Mouse (Mus musculus): ENCODE measurements around the gene Trex1.

DNA sequence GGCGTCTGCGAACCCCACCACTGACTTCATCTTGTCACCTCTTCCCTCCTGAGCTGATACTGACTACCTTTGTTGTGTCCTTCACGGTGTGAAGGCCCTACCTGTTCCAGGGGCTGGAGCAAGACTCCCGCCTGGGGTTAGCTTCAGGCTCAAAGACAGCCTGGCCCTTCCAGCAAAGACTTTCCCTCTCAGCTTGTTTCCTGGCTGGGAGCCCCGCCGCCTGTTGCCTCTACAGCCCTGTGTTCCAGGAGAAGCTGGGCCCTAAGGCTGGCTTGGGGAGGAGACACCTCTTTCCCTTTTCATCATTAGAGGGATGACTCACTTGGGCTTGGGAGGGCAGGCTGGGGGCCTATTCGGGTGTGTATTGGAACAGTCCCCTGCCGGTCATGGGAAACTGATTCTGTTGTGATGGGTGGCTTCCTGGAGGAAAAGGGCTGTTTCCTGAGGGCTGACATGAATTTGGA, 20.6 kb downstream of the Trex1 start:
- peak; percentile 25 for TF ChIP-seq CTCF (IDR thresholded peaks at IDR 0.05)
- peak; percentile 52; the same call in 1 of the 2 replicates for TF ChIP-seq POLR2A (IDR thresholded peaks at IDR 0.05; ENCODE audit: insufficient read depth, low read depth, low read length)

Measured in heart, adult 2 months (tissue).